Mouse (Mus musculus) frontal cortex, postnatal 14 days (tissue): ENCODE measurements around the gene Vmn1r10.

Source experiments
- DNase-seq, 2 experiments: peaks; one replicate each; pipeline ENCODE4 v3.0.0; 2022; ENCODE audit warnings: low spot score in 2 of 2

Vmn1r10 gene

GRCm38 (mm10) chr6:57109154-57109553 is at the start of gene Vmn1r10:
Gene Vmn1r10 (plus strand): TSS chr6:57109454.
- DNase-seq: no peak

- no peak for DNase-seq
Observed at GRCm38 (mm10) chr6:57063730-57064129, 45.5 kb upstream of the Vmn1r10 start.

- no peak for DNase-seq
Observed at GRCm38 (mm10) chr6:57066487-57066886, 42.8 kb upstream of the Vmn1r10 start, which contains the start of gene Vmn1r9. Gene Vmn1r9 (plus strand): TSS chr6:57066787.

GRCm38 (mm10) chr6:57106358-57106757 is 2.9 kb upstream of the Vmn1r10 start:
- no peak for DNase-seq

- DNase-seq: no peak
Observed at GRCm38 (mm10) chr6:57133155-57133554, 23.9 kb downstream of the Vmn1r10 start, which contains the start of gene Vmn1r11. Gene Vmn1r11 (plus strand): TSS chr6:57133455.

- no peak for DNase-seq
Observed at GRCm38 (mm10) chr6:57156619-57157018, 47.4 kb downstream of the Vmn1r10 start, which contains the start of gene Vmn1r12. Gene Vmn1r12 (plus strand): TSS chr6:57156919.
